Mouse (Mus musculus): ENCODE measurements at regions not wholly inside any gene's neighbourhood (a gene's known extent, or its start where the extent isn't known, plus 50 kb on each side); places are given as distances from the start of the nearest gene placed in this dataset.

- no peaks in the 10 kb centered on the region for H3K36me3 ChIP-seq (ENCODE audit: control insufficient read depth, insufficient read depth, low read length)
- peak overlapping the region; percentile 80 for H3K27ac ChIP-seq (ENCODE audit: low read depth, low read length)
- 11% methylated on average over 7 of the region's 7 CpGs for WGBS
- no peak overlapping the region for H3K4me2 ChIP-seq (ENCODE audit: low read depth, low read length)
- no peak overlapping the region for H3K4me3 ChIP-seq (ENCODE audit: low read depth, low read length)
- no peaks in the 10 kb centered on the region for H3K27me3 ChIP-seq (ENCODE audit: control insufficient read depth, insufficient read depth, low read length)
- no peak overlapping the region for H3K9ac ChIP-seq (replicated peaks; ENCODE audit: low read depth, low read length)
- ATAC-seq (ENCODE audit: low read depth): peak; percentile 74
- H3K9me3 ChIP-seq (ENCODE audit: control insufficient read depth, low read length): 0 out of 2 replicates have a peak, but pooled peaks cover under 1% of the 10 kb centered on the region
- peaks cover 16% of the 10 kb centered on the region for H3K4me1 ChIP-seq (ENCODE audit: control insufficient read depth, insufficient read depth, low read length)
Measured at GRCm38 (mm10) chr17:15993361-15994287, 162.8 kb upstream of the Rgmb start.

GRCm38 (mm10) chr17:15991916-15992315, 161.1 kb upstream of the Rgmb start:
- Histone ChIP-seq H3K36me3 (ENCODE audit: control insufficient read depth, insufficient read depth, low read length) (no peaks in the 10 kb centered on the region), H3K4me2 (ENCODE audit: low read depth, low read length) (no peak overlapping the region), H3K4me1 (ENCODE audit: control insufficient read depth, insufficient read depth, low read length) (peaks cover 16% of the 10 kb centered on the region), H3K27me3 (ENCODE audit: control insufficient read depth, insufficient read depth, low read length) (no peaks in the 10 kb centered on the region), H3K9me3 (ENCODE audit: control insufficient read depth, low read length) (no peaks in the 10 kb centered on the region), H3K4me3 (ENCODE audit: low read depth, low read length) (no peak overlapping the region), H3K27ac (ENCODE audit: low read depth, low read length) (no peak overlapping the region), H3K9ac (replicated peaks; ENCODE audit: low read depth, low read length) (no peak overlapping the region)
- 26% methylated on average over 5 of the region's 5 CpGs for WGBS
- no peak for ATAC-seq (ENCODE audit: low read depth)

DNA sequence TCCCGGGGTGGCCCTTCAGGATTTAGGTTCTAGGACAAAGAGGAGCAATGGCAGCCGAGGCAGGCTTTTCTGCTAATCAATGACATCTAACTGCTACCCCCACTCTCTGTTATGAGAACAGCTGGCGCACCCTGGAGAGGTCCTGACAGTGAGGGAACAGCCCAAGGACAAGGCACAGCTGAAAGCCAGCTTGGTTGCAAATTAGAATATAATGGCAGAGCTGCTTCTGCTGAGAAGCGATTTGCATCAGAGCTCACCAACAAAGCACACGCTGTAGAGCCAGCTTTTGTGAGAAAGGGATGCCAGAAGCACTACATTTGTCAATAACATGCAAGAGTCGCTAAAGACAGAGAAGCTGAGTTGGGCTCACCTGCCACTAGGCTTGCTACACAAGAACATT, 159.5 kb upstream of the Rgmb start:
- no peak overlapping the region for H3K4me2 ChIP-seq (ENCODE audit: low read depth, low read length)

DNA sequence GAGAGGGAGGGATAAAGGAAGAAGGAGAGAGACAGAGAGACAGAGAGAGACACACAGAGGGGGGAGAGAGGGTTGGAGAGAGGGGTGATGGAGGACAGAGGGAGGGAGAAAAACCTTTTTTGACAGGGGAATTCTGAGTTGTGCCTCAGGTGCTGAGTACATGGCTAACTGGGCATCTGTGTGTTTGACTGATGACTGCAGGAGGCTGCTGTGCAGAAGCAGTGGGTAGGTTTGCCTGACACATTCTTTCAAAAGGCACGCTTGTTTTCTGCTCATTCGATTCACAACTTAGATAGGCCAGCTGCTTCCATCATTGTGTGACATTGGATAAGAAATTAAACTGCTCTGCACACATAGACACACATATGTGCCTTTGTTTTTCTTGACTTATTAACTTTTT, 150.7 kb upstream of the Rgmb start:
- Histone ChIP-seq H3K4me1 (ENCODE audit: control insufficient read depth, insufficient read depth, low read length) (peaks cover 5% of the 10 kb centered on the region; the same call in 1 of the 2 replicates), H3K27ac (ENCODE audit: low read depth, low read length) (no peak overlapping the region), H3K4me3 (ENCODE audit: low read depth, low read length) (no peak overlapping the region), H3K27me3 (ENCODE audit: control insufficient read depth, insufficient read depth, low read length) (no peaks in the 10 kb centered on the region), H3K4me2 (ENCODE audit: low read depth, low read length) (no peak overlapping the region), H3K9ac (replicated peaks; ENCODE audit: low read depth, low read length) (no peak overlapping the region), H3K36me3 (ENCODE audit: control insufficient read depth, insufficient read depth, low read length) (no peaks in the 10 kb centered on the region), H3K9me3 (ENCODE audit: control insufficient read depth, low read length) (no peaks in the 10 kb centered on the region)
- no peak for ATAC-seq (ENCODE audit: low read depth)
- 13% methylated on average over 2 of the region's 2 CpGs for WGBS

More for the DNA sequence above, 159.5 kb upstream of the Rgmb start:
- peak overlapping the region; percentile 83 for H3K27ac ChIP-seq (ENCODE audit: low read depth, low read length)
- peak; percentile 78 for ATAC-seq (ENCODE audit: low read depth)
- H3K36me3 ChIP-seq (ENCODE audit: control insufficient read depth, insufficient read depth, low read length): no peaks in the 10 kb centered on the region
- no peaks in the 10 kb centered on the region for H3K9me3 ChIP-seq (ENCODE audit: control insufficient read depth, low read length)
- H3K4me3 ChIP-seq (ENCODE audit: low read depth, low read length): no peak overlapping the region
- WGBS: 3% methylated on average over 6 of the region's 6 CpGs
- no peaks in the 10 kb centered on the region for H3K27me3 ChIP-seq (ENCODE audit: control insufficient read depth, insufficient read depth, low read length)
- H3K4me1 ChIP-seq (ENCODE audit: control insufficient read depth, insufficient read depth, low read length): peaks cover 16% of the 10 kb centered on the region
- H3K9ac ChIP-seq (replicated peaks; ENCODE audit: low read depth, low read length): no peak overlapping the region

GRCm38 (mm10) chr17:15977374-15978031, 146.7 kb upstream of the Rgmb start:
- Histone ChIP-seq H3K27me3 (ENCODE audit: control insufficient read depth, insufficient read depth, low read length) (no peaks in the 10 kb centered on the region), H3K4me1 (ENCODE audit: control insufficient read depth, insufficient read depth, low read length) (peaks cover 5% of the 10 kb centered on the region; the same call in 1 of the 2 replicates), H3K4me3 (ENCODE audit: low read depth, low read length) (no peak overlapping the region), H3K27ac (ENCODE audit: low read depth, low read length) (peak overlapping the region; percentile 62), H3K9ac (replicated peaks; ENCODE audit: low read depth, low read length) (no peak overlapping the region), H3K4me2 (ENCODE audit: low read depth, low read length) (no peak overlapping the region), H3K9me3 (ENCODE audit: control insufficient read depth, low read length) (no peaks in the 10 kb centered on the region), H3K36me3 (ENCODE audit: control insufficient read depth, insufficient read depth, low read length) (no peaks in the 10 kb centered on the region)
- ATAC-seq (ENCODE audit: low read depth): peak; percentile 95
- 20% methylated on average over 7 of the region's 7 CpGs for WGBS

GRCm38 (mm10) chr17:15971351-15971685, 140.5 kb upstream of the Rgmb start:
- no peak overlapping the region for H3K9ac ChIP-seq (replicated peaks; ENCODE audit: low read depth, low read length)

GRCm38 (mm10) chr17:15970481-15971350, 139.9 kb upstream of the Rgmb start:
- 69% methylated on average over 6 of the region's 6 CpGs for WGBS
- H3K9me3 ChIP-seq (ENCODE audit: control insufficient read depth, low read length): no peaks in the 10 kb centered on the region
- H3K36me3 ChIP-seq (ENCODE audit: control insufficient read depth, insufficient read depth, low read length): no peaks in the 10 kb centered on the region
- no peak overlapping the region for H3K4me2 ChIP-seq (ENCODE audit: low read depth, low read length)
- no peak overlapping the region for H3K9ac ChIP-seq (replicated peaks; ENCODE audit: low read depth, low read length)
- no peaks in the 10 kb centered on the region for H3K4me1 ChIP-seq (ENCODE audit: control insufficient read depth, insufficient read depth, low read length)
- no peak for ATAC-seq (ENCODE audit: low read depth)
- H3K27ac ChIP-seq (ENCODE audit: low read depth, low read length): no peak overlapping the region
- no peaks in the 10 kb centered on the region for H3K27me3 ChIP-seq (ENCODE audit: control insufficient read depth, insufficient read depth, low read length)
- no peak overlapping the region for H3K4me3 ChIP-seq (ENCODE audit: low read depth, low read length)

More at GRCm38 (mm10) chr17:15971351-15971685, 140.5 kb upstream of the Rgmb start:
- no peaks in the 10 kb centered on the region for H3K9me3 ChIP-seq (ENCODE audit: control insufficient read depth, low read length)
- no peak overlapping the region for H3K4me3 ChIP-seq (ENCODE audit: low read depth, low read length)
- H3K27ac ChIP-seq (ENCODE audit: low read depth, low read length): no peak overlapping the region
- no peaks in the 10 kb centered on the region for H3K4me1 ChIP-seq (ENCODE audit: control insufficient read depth, insufficient read depth, low read length)
- H3K4me2 ChIP-seq (ENCODE audit: low read depth, low read length): no peak overlapping the region
- WGBS: 93% methylated on average over 3 of the region's 3 CpGs
- no peaks in the 10 kb centered on the region for H3K36me3 ChIP-seq (ENCODE audit: control insufficient read depth, insufficient read depth, low read length)
- ATAC-seq (ENCODE audit: low read depth): no peak
- H3K27me3 ChIP-seq (ENCODE audit: control insufficient read depth, insufficient read depth, low read length): no peaks in the 10 kb centered on the region

DNA sequence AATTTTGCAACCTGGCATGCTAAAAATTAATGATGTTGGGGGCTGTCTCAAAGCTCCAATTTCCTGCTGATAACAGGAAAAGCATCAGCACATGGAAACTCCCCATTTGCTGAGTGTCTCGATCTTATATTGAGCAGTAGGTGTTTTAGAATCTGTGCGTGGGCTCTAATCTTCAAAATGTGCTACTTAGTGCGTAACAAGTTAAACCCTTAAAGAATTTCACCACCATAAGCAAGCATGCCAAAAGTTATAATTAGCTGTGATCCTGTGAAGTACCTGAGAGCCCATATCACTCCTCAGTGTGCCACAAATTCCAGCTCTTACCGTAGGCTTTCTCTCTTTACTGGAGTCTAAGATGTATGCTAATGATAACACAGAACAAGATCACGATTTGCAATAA, 137.5 kb upstream of the Rgmb start:
- no peak for ATAC-seq (ENCODE audit: low read depth)

More for the DNA sequence above, 137.5 kb upstream of the Rgmb start:
- WGBS: 83% methylated on average over 5 of the region's 5 CpGs
- Histone ChIP-seq H3K4me3 (ENCODE audit: low read depth, low read length) (no peak overlapping the region), H3K4me2 (ENCODE audit: low read depth, low read length) (no peak overlapping the region), H3K27ac (ENCODE audit: low read depth, low read length) (no peak overlapping the region), H3K9me3 (ENCODE audit: control insufficient read depth, low read length) (no peaks in the 10 kb centered on the region), H3K27me3 (ENCODE audit: control insufficient read depth, insufficient read depth, low read length) (no peaks in the 10 kb centered on the region), H3K4me1 (ENCODE audit: control insufficient read depth, insufficient read depth, low read length) (no peaks in the 10 kb centered on the region), H3K9ac (replicated peaks; ENCODE audit: low read depth, low read length) (no peak overlapping the region), H3K36me3 (ENCODE audit: control insufficient read depth, insufficient read depth, low read length) (no peaks in the 10 kb centered on the region)
